Mouse (Mus musculus): Measurements from ENCODE around the gene Urb2. TPM values are rescaled to one million over a fixed set of nuclear protein-coding genes. Genes with fewer than 3 reads are reported as not detected.
"Not testable (repeated sequence)": the region's sequence is repeated elsewhere in the genome, so short reads cannot be mapped to it uniquely, and the experiment has no call there.

The Urb2 gene
- total RNA-seq, 2 experiments from 2014 or later: 5.3 to 6.3 TPM

DNA sequence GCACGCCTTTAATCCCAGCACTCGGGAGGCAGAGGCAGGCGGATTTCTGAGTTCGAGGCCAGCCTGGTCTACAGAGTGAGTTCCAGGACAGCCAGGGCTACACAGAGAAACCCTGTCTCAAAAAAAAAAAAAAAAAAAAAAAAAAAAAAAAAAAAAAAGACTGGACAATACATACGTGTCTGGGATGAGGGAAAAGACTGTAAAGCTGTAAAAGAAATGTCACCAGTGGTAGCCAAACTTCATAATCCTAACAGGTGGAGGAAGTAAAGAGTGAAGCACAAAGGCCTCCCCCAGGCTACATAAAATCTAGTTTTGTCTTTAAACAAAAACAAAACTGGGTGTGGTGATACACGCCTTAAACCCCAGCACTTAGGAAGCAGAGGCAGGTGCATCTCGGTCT, 7.0 kb upstream of the Urb2 start:
- DNase-seq (ENCODE audit: low spot score): not testable (repeated sequence)

DNA sequence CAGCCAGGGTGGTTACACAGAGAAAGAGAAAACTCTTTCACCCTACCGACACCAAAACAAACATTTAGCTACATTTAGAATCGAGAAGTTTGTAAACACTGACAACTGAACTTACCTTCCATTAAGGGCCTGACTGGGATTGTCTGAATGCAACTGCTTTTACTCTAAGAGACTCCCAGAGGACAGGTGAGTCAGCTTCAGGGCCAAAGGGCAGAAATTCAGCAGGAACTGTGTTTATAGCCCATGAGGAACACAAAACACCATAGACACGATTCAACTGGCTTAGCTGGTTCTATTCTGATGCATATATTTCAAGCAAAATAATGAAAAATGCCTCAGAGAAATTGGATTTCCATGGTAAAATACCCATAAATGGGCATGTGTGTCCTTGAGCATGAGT, 6.6 kb upstream of the Urb2 start:
- DNase-seq (ENCODE audit: low spot score): no peak

DNA sequence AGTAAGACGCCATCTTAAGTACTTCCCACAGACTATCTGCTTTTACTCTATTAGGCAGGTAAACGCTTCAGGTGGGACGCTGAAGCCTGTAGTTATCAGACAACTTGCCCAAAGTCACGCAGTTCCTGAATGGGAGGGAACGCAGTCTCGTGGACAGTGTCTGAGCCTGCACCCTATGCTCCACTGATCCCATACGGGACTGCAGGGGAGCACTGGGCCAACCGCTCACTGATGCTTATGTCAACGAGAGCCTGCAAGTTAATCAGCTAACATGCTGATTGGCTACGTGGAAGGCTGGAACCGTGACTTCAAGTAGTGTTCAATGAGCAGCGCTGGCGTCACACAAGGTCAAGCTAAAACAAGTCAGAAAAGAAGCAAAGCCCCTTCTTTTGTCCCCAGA, 1.5 kb upstream of the Urb2 start:
- DNase-seq (ENCODE audit: low spot score): no peak

DNA sequence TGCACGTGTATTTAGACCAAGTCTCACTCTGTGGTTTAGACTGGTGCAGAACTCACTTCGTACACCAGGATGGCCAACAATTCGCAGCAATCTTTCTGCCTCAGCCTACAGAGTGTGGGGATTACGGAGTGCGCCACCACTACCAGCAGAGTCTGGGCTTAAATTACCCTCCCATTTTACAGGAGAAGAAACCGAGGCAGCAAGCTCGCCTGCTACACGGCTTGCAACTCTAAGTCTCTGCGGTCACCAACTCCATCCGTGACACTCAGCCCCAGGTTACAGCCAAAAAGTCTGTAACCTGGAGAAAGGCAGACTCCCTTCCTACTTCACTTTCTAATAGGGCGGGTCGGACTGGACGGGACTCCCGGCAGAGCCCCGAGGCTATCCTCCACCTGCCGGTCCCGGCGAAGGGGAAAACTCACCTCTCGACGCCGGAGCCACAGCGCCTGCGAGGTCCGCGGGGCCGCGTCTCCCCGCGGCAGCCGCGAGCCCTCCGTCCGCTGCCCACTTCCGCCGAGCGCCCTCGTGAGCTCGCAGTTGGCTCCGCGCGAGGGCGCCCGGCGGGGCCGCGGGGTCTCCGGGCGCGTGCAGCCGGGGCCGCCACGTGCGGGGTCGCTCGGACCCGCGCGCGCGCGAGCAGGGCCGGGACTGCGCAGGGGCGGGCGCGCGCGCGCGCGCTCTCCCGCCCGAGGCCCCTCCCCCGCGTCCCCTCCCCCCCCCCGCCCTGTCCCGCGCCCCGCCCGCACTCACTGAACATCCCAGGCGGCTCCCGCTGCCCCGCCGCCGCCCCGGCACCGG, 670 bp upstream of the Urb2 start:
- DNase-seq (ENCODE audit: low spot score): peak; percentile 29

DNA sequence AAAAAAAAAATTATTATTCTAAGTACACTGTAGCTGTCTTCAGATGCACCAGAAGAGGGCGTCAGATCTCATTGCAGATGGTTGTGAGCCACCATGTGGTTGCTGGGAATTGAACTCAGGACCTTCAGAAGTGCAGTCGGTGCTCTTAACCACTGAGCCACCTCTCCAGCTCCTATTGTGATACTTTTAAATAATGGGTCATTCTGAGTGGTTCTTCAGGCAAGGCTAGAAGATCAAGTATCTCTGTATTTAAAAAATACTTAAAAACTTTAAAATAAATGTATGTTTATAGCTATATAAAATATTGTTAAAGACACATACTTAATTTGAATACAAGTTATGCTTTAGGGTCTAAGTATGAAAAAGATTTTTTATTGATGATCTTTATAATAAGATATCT, 5.0 kb downstream of the Urb2 start:
- not testable (repeated sequence) for DNase-seq (ENCODE audit: low spot score)

DNA sequence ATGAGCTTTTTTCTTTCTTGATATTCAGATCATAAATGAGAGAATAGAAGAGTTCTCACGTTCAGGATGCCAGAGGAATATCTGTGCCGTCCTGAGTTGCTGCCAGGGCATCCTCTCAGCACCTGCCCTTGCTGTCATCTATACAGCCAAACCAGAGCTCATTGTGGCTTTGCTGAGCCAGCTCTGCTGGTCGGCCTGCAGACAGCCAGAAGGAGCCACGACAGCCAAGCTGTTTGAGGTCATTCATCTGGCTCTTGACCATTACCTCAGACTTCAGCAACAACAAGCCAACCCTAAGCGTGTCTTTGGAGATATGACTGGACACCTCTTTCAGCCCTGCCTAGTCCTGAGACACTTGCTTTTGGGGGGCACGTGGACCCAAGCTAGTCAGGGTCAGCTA, 6.5 kb downstream of the Urb2 start:
- DNase-seq (ENCODE audit: low spot score): peak; percentile 26

DNA sequence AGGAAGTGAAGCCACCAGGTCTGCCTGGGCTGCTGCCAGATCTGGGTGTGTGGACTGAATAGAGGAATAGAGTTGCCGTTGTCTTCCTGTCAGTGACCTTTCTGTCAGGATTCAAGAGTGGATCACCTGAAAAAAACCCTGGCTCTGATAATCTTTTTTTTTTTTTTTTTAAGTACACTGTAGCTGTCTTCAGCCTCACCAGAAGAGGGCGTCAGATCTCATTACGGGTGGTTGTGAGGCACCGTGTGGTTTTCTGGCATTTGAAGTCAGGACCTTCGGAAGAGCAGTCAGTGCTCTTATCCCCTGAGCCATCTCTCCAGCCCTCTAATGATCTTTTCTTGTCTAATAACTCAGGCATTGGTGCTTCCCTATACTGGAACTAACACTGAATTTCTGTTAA, 12.1 kb downstream of the Urb2 start:
- no peak for DNase-seq (ENCODE audit: low spot score)

DNA sequence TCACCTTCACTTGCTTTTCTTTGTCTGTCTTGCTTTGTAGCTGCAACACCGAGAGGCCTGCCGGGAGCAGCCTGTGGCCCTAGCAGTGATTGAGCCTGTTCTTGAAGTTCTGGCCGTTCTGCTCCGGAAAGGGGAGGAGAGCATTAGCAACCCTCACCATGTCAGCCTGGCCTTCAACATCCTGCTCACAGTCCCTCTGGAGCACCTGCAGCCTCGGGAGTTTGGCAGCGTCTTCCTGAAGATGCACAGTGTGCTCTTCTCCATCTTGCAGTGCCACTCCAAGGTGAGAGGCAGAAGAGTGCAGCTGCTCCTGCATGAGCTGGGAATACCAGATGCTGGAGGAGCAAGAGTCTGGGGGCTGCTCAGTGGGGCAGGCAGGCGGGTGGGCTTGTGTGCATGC, 16.8 kb downstream of the Urb2 start:
- DNase-seq (ENCODE audit: low spot score): no peak

DNA sequence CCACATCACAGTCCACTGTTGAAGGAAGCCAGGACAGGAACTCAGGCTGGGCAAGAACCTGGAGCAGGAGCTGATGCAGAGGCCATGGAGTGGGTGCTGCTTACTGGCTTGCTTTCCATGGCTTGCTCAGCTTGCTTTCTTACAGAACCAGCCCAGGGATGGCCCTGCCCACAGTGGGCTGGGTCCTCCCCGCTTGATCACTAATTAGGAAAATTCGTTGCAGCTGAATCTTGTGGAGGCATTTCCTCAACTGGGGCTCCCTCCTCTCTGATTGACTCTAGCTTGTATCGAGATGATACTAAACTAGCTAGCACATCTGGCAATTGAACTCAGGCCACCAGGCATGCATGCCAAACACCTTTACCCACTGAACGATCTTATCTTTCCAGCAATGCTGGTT, 18.0 kb downstream of the Urb2 start:
- DNase-seq (ENCODE audit: low spot score): no peak

DNA sequence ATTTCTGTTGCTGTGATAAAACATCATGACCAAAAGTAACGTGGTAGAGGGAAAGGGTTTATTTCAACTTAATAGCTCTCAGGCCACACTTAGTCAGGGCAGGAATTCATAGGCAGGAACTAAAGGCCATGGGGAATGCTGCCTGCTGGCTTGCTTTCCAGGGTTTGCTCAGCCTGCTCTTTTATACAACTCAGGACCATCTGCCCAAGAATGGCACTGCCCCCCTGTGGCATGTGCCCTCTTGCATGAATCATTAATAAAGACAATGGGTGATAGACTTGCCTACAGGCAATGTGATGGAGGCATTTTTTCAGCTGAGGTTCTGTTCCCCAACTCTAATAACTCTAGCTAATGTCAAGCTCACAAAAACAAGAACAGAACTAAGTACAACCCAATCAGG, 20.9 kb downstream of the Urb2 start:
- DNase-seq (ENCODE audit: low spot score): no peak

DNA sequence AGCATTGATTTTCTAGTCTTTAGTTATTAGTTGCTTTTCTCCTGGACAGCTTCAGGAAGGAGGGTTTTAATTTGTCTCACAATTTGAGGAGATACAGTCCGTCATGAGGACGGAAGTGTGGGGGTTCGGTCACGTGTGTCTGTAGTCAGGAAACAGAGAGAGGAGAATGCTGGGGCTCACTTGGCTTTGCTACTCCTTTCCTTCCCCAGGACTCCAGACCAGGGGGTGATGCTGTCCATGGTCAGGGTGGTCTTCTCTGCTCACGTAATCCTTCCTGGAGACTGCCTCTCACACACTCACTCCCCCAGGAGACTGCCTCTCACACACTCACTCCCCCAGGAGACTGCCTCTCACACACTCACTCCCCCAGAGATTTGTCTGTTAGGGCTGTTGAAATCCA, 23.1 kb downstream of the Urb2 start:
- no peak for DNase-seq (ENCODE audit: low spot score)

DNA sequence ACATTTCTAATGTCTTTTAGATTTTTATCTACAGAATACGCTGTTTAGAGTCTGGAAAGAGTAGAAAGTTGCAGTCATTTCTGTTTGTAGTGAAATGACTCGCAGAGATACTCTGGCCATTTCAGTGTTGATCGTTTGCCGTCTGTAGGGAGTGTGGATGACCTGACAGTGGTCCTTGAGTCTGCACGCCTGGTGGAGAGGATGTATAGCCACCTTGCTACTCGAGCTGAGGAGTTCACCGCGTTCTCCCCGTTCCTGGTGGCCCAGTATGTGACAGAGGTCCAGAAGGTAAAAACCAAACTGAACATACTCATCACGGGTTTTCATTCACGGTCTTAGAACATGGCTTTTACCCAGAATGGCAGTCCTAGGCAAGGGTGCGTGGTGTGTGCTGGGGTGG, 23.6 kb downstream of the Urb2 start:
- DNase-seq (ENCODE audit: low spot score): no peak

DNA sequence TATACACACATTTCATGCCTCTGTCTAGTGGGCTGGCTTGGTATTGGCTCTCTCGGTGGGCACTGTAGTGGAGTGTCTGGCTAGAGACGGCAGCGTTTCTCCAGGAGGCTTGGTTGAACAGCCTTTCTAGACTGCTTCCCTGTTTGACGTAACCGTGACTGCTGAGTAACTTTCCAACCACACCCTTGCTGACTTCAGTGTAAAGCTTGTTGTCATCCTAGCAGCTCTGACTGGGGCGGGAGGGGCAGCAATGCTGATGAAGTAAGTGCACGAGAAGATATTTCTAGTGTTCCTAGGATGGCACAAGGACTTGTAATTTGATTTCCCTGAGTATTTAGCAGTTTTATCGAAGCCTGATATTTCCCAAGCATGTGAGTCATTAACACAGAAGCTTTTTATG, 24.5 kb downstream of the Urb2 start:
- DNase-seq (ENCODE audit: low spot score): peak; percentile 12

DNA sequence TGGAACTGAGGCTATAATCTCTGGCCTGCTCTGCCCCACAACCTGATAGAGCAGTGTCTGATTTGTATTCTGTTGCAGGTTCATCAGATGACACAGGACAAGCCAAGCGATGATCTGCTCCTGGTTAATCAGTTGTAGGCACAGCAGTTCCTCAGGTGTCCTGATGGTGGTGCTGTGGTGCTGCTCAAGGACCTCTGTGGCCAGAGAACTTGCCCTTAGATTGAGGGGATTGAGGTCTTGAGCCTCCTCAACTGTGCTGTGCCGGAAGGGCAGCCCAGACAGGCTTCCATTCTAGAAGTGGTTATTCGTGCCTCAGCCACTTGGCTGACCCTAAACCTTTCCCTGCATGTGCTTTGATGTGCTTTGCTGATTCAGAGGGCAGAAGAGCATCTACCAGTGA, 30.8 kb downstream of the Urb2 start:
- DNase-seq (ENCODE audit: low spot score): peak; percentile 67

DNA sequence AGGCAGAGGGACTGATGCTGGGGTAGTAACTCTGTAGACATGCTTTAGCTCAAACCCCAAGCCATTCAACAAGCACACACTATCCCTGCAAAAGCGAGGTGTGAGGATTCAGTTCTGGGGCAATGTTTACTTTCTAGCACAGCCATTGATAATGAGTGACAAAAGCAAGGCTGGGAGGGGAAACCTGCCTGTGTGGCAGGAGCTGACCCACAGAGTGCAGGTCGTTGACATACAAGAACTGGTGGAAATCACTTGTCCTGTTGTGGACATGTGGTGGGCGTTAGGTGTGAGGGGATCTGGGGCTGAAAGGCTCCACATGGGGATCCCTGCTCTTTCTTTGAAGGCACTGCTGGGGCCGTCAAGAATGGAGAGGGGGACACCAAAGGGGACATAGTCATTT, 31.3 kb downstream of the Urb2 start:
- DNase-seq (ENCODE audit: low spot score): no peak

DNA sequence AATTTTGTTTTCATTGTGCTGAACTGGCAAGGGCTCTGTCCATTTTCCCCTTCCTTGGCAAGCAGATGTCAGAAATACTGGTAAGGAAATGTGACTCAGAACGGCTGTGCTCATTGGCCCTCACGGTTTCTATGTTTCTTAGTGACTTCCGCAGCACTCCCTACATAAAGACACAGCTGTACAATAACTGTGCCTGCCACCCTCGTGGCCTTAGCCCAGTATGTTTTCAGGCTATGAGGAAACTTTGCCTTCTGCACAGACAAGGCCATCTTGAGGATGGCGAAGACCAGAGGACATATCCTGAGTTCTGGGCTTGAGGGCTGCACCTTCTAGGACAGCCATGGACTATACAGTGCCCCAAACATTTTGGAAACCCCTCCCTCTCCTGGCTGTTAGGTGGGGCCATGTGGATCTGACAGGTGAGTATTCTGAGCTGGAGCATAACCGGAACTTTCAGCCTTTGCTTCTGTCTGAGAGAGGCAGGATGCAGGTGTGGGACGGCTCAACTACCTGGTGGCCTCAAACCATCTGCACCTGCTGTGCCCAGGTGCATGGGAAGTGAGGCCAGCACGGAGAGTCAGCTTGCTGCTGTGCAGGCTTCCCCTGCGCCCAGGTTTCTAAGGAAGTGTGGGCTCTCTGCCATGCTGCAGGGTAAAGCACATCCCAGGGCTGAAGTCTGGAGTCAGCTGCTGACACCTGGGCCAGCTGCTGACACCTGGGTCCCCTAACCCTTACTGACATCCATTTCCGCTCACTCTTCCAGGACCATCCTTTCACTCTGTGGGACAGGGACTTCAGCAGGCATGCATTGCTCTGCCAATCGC, 35.7 kb downstream of the Urb2 start:
- DNase-seq (ENCODE audit: low spot score): no peak

DNA sequence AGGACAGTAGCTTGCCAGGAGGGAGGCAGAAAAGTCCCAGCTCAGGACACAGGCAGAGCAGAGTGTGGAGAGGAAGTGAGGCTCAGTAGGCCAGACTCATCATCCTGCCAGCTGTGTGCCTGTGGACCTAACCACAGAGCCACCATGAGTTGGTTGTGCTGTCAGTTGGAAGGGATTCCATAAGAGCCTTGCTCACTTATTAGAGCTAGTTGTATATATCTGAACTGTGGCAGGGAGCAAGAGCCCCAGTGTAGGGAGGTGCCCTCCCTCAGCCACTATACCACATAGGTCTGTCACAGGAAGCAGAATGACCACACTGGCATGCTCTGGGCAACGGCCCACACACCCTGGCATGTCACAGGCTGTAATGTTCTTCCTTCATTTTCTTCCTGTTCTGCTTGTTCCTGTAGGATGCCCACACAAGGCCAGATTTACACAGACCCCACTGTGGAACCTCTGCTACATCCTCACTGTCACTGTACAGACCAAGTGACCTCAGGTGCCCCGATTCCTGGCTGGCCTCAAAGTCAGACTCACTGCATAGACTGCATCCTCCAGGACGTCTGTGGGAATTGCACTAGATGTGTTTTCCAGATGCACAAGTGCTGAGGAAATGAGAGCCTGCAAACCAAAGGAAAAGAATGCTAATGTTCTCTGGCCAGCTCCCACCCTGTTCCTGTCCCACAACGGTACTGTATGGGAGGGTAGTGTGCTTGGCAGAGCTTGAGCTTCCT, 45.2 kb downstream of the Urb2 start:
- DNase-seq (ENCODE audit: low spot score): peak; percentile 14

DNA sequence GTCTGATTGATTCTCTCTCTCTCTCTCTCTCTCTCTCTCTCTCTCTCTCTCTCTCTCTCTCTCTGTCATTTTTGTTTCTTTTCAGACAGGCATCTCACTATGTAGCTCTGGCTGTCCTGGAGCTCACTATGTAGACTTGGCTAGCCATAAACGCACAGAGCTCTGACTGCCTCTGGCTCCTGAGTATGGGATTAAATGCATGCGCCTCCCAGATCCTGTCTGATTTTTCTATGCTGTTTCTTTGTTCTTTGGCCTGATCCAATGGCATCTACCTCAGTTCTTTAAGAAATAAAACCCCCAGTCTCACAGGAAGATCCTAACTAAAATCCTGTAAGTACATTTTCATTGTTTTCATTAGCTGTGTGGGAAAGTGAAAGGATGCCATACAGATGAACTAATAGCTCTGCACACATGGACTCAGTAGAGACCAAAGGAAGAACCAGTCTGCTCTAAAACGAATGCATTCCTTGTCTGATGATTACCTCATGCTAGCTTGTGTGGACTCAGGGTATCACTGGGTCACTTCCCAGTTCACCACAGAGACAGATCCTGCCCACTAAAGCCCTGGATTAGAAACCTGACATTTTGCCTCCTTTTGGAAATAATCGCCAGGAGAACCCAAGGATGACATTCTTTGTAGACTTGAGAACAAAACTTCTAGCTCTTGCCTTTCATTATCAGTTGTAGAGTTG, 45.9 kb downstream of the Urb2 start:
- no peak for DNase-seq (ENCODE audit: low spot score)

DNA sequence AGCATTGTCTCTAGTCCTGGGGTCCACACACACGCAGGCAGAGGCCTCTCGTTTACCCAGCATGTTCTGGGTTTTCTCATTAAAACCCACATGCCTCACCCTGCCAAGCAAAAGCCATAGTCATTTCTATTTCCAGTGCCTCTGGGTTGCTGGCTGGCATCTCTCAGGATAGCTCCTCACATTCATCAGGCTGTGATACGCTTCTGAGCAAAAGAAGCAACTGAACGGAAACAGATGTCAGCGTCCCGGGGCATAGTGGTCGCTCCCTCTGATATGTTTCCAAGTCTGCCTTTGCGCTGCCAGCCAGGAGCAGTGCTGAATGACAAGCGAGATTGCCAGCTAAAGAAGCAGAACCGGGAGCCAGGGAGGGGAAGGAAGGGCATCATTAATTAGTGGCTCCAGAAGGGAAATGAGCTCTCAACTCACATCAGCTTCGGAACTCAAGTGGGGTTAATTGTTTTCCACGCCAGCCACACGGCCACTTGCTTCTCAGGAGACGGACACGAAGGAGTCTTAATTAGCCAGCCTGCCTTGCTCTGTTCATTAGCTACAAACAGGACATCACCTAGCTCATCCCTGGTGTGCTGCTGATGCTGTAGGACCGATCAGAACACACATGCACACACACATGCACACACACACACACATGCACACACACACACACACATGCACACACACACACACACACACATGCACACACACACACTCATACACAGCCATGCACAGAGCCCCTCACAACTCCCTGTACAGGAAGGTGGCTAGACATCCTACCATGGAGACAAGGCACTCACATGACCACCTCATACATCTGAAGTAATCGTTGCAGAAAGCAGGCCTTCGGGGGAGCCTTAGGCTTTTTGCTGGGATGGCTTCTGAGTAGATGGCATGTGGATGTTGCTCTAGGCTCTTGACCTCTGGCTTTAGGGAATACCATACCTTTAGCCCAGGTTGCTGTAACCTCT, 49.3 kb downstream of the Urb2 start:
- no peak for DNase-seq (ENCODE audit: low spot score)

DNA sequence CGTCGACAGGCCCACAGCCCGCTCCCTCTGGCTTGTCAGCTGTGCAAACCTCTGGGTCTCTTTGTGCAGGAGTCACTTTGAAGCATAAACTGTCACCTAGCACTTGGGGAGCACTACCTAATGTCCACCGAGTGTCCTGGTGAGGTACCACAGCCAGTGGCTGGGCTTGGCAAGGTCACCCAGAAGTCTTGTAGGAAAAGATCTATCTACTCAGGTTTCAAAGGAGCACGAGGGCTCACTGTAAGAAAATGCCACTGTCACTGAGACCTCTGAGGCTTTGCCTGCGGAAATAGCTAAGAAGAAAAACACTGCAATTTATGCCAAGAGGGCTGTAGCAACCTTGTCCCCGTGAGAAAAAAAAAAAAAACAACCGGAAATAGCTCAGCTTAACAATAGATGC, 54.7 kb downstream of the Urb2 start:
- DNase-seq (ENCODE audit: low spot score): no peak

DNA sequence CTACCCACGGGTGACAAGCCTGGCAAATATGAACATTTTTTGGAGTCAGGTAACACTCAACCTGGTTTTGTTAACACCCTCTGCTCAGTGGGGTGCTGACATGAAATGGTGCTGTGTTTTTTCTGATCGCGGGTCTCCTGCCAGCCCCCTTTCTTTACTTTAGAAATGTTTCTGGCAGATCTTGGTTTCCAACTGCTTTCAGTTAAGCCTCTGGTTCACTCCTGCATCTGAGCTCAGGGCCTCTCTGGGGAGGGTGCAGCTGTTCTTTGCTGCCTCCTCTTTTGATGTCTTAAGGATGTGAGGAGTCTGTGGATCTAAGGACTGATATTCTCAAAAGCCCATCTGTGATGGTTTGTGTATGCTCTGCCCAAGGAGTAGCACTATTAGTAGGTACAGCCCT, 55.1 kb downstream of the Urb2 start:
- DNase-seq (ENCODE audit: low spot score): no peak

Measured in gastrocnemius, adult 18-20 months (tissue).